Mouse (Mus musculus) urinary bladder, postnatal 4 days (tissue): ENCODE measurements at regions not wholly inside any gene's neighbourhood (a gene's known extent, or its start where the extent isn't known, plus 50 kb on each side); places are given as distances from the start of the nearest gene placed in this dataset.

Experiments
- DNase-seq, 2 experiments: peaks; one replicate each; pipeline ENCODE4 v3.0.0; 2021 to 2022; ENCODE audit warnings: low spot score in 2 of 2

- DNase-seq, result no peak
Measured at GRCm38 (mm10) chr5:90164434-90164833, 59.4 kb downstream of the Cox18 start.

GRCm38 (mm10) chr5:90163033-90163859 is 60.6 kb downstream of the Cox18 start:
- DNase-seq, result no peak

GRCm38 (mm10) chr5:90160281-90160680 is 63.5 kb downstream of the Cox18 start:
- no peak for DNase-seq

- no peak for DNase-seq
Measured at GRCm38 (mm10) chr5:90156522-90156921, 67.3 kb downstream of the Cox18 start.

- no peak for DNase-seq
Measured at GRCm38 (mm10) chr5:90149611-90150532, 73.9 kb downstream of the Cox18 start.

GRCm38 (mm10) chr5:90135971-90136370 is 87.8 kb downstream of the Cox18 start:
- no peak for DNase-seq

GRCm38 (mm10) chr5:90107036-90107435 is 116.8 kb downstream of the Cox18 start:
- no peak for DNase-seq

GRCm38 (mm10) chr5:90104672-90105071 is 119.1 kb downstream of the Cox18 start:
- DNase-seq, result no peak

GRCm38 (mm10) chr5:90088541-90088940 is 135.3 kb downstream of the Cox18 start:
- DNase-seq, result no peak

GRCm38 (mm10) chr5:90086491-90086890 is 137.3 kb downstream of the Cox18 start:
- DNase-seq, result no peak

GRCm38 (mm10) chr5:90077025-90077536 is 146.7 kb downstream of the Cox18 start:
- DNase-seq, result no peak

- DNase-seq, result no peak
Measured at GRCm38 (mm10) chr5:90075629-90076349, 148.0 kb downstream of the Cox18 start.

GRCm38 (mm10) chr5:90071806-90072205 is 152.0 kb downstream of the Cox18 start:
- DNase-seq, result no peak

GRCm38 (mm10) chr5:90068601-90069000 is 155.2 kb downstream of the Cox18 start:
- DNase-seq, result no peak

- DNase-seq, result no peak
Measured at GRCm38 (mm10) chr5:90067817-90068216, 156.0 kb downstream of the Cox18 start.

- no peak for DNase-seq
Measured at GRCm38 (mm10) chr5:90065884-90066615, 157.8 kb downstream of the Cox18 start.

GRCm38 (mm10) chr5:90055686-90056085 is 168.1 kb downstream of the Cox18 start:
- DNase-seq, result no peak

- no peak for DNase-seq
Measured at GRCm38 (mm10) chr5:90052516-90052915, 169.4 kb upstream of the Adamts3 start.

- no peak for DNase-seq
Measured at GRCm38 (mm10) chr5:90049856-90050255, 166.7 kb upstream of the Adamts3 start.

GRCm38 (mm10) chr5:90042781-90043180 is 159.6 kb upstream of the Adamts3 start:
- DNase-seq, result no peak

GRCm38 (mm10) chr5:90033103-90033502 is 150.0 kb upstream of the Adamts3 start:
- no peak for DNase-seq
